Mouse (Mus musculus): ENCODE results near the gene Cryzl2.

Cryzl2 gene

DNA sequence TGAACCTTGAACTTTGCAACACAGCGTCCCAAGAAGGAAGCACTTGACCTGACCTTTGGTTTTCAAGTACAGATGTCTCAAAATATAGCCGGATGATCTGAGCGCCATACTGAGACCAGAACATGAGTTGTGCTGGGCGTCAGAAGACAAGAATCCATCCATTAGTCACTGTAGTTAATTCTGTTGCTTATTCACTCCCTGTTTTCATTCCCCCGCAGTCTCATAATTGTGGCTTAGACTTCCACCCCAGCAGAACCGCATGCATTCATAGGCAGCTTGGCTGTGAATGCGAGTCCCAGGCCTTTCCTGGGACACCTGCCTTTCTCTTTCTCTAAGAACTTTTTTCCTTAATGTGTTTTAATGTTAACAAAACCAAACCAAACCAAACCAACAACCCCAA lies 14.3 kb downstream of the Cryzl2 start:
- no peak for DNase-seq (ENCODE audit: low read depth, low spot score)

DNA sequence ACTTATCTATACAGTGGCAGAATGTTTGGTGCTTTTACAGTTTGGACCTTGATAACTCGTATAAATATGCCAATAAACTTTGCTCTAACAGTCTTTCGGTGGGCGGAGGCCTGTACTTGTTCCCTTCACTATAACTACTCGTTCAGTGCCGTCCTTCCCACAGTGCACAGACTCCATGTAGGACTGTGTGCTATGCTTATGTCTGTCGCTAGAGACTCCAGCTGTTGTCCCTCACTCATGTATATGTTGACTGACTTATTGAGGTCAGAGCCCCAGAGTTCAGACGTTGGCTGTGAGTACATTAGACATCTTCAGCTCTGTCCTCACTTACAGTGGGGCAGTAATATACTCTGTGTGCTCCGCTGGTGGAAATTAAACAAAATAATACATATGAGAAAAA lies 16.5 kb downstream of the Cryzl2 start:
- DNase-seq (ENCODE audit: low read depth, low spot score), result no peak

DNA sequence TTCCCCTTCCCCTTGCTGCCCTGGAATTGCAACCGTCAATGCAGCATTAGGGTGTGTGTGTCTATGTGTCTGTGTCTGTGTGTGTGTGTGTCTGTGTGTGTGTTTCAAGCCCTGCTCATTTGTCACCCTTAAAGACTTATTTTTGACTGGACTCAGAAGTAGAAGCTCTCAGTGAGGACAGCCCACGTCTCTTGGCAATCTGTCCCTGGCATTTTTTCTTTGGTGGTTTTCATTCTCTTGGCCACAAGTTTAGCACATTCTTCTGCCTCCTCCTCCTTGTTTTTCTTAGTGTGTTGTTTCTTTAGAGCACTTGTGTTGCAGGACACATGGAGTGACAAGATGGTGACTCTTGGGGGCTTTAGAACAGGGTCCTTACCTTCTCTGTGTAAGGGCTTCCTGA lies 17.9 kb downstream of the Cryzl2 start:
- no peak for DNase-seq (ENCODE audit: low read depth, low spot score)

DNA sequence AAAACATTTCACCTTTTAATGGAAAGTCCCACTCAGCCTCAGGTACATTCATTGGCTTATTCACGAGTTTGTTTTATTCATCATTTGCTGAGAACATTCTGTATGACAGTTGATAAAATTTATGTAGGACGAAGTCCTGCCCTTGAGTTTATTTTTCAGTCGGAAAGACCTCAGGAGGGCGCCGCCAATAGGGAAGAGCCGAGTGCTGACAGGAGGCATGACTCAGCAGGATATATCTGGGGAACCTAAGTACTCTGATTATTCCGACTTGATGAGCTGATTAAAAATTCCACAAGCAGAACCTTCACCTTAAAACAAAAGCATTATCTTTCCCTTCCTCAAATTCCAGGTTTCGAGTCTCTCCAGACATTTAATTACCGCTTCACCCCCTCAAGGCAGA lies 21.7 kb downstream of the Cryzl2 start:
- DNase-seq (ENCODE audit: low read depth, low spot score), result no peak

DNA sequence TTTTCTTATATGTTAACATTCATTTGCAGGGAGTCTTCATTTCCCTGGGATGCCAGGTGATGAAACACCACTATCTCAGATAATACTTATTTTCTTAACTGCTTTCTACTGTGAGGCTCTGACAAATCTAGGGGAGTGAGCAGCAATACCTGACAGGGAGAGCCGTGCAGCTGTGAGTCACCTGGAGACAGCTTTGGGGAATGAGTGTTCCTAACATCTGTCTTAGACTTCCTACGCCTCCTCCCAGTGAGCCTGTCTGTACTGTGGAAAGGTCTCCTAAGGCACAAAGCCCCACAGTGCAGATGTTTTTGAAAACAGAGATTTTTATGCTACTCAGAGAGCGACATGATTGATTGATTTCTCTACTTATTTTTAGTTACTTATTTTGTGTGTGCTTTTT lies 22.5 kb downstream of the Cryzl2 start:
- no peak for DNase-seq (ENCODE audit: low read depth, low spot score)

DNA sequence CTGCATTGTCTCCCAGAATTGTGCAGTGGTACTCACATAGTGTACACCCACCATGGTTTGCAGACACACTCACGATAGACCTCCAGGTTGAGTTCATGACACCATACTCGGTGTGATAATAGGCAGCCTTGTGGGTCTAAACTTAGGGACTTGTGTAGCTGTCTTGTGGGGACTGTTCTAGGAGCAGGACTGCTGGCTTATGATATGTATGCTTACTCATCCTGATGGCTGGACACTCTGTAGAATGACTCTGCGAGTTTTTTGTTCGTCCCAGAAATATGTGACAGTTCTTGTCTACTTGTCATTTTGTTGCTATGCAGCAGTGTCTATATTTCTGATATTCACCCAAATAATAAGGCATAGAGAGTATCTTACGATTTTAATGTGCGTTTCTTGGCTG lies 23.3 kb downstream of the Cryzl2 start:
- no peak for DNase-seq (ENCODE audit: low read depth, low spot score)

DNA sequence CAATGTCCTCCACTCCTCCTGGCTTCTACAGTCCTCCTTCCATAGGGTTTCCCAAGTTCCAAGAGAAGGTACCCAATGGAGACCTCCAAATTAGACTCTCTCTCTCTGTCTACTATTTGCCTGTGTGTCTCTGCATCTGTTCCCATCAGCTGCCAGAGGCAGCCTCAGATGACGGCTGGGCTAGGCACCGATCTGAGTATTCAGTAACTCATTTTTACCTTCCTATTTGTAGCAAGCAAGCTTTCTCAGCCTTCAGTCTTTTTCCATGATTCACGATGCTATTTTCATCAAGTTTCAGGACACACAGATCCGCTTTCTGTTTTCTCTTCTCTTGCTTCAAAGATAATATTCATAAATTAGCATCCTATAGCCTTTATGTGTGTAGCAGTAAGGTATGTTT lies 25.8 kb downstream of the Cryzl2 start:
- DNase-seq (ENCODE audit: low read depth, low spot score), result no peak

DNA sequence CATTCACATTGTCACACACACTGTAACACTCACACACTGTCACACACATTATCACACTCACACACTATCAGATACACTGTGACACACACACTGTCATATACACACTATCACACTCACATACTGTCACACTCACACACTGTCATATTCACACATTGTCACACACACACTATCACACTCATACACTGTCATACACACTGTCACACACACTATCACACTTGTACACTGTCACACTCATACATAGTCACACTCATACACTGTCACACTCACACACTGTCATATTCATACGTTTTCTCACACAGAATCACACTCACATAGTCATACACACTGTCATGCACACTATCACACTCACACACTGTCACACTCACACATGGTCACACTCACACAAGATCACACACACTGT lies 42.3 kb downstream of the Cryzl2 start:
- no peak for DNase-seq (ENCODE audit: low read depth, low spot score)

DNA sequence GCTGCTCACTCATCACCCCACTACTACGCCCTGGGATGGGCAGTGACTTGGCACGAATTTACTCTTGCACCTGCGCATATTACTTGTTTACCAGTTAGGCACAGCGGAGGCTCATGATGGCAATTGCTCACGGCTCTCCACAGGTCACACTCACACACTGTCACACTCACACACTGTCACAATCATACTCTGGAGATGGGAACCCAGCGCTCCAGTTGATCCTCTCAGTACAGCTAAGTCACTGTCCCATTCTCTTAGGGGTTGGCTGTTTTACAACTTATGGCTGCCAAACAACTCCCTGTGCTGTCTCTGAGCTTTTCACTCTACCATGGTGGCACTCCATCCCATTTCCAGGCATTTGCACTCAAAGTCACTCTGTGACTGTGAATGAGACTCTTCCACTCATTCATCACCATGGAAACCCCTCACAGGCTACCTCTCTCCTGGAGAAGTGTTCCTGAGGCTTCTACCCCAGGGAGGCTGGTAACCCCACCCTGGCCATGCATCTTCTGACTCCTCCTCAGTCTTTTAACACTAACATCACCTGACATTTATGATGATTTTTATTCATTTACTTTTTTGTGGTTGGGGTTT lies 43.1 kb downstream of the Cryzl2 start:
- DNase-seq (ENCODE audit: low read depth, low spot score), result no peak

DNA sequence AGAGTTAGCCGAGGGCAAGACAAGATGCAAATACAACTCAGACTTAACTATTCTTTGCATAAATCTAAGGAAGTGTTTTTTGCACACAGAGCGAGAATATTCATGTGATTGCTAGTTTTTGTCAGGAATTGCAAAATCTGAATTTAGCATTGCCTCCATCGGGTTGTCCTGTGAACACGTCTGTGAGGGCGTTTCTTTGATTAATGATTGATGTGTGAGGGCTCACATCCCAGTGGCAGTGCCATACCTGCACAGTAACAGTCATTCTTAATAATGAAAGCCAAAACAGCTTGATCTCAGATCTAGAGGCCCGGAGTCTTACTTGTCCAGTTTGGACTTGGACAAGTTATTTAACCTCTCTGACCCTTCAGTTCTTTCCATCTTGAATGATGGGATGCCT lies 44.7 kb downstream of the Cryzl2 start:
- DNase-seq (ENCODE audit: low read depth, low spot score), result no peak

DNA sequence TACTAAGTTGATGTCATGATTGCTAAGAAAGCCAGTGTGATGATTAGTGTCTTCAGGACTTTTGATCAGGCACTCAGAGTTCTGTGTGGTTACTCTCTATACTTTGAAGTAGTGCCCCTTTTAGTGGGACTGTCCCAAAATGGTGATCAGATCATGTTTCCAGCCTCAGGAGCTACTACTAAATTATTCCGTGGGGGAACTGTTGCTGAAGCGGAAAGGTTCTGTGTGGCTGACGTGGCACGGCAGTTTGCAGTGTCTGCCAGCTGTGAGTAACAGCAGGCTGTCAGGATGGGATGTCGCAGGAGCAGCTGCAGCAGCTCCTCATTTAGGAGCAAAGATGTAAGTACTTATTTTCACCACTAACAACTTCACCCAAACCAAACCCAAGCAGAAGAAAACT lies 48.1 kb downstream of the Cryzl2 start, which contains the start of gene Sec16b:
Sec16b (plus strand) TSS at position 207 of the 400 bp plus-strand sequence.
- DNase-seq (ENCODE audit: low read depth, low spot score), result no peak

DNA sequence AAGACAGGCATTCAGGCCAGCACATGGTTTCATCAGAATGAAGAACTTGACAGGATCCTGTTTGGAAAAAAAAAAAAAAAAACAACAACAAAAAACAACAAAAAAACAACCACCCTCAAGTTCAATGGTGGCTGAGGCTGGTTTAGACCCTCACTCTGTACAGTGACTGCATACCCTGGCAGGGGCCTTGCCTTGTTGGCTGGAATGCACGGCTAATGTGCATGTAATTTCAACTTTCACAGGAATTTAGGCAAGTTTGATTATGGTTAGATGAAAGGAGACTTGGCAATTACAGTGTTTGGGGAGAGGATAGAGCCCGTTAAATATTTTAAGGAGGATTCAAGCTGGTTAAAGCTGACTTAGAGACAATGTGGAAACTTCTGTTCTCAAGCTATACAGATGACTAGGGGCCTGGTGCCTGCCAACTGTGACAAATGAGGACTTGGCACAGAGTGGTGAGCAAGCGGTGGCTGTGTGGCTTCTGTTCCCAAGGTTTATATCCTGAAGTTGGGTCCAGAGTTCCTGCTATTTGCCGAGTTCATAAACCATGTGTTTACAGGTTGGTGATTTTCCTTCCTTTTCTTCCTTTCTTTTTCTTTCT lies 48.7 kb downstream of the Cryzl2 start:
- no peak for DNase-seq (ENCODE audit: low read depth, low spot score)

DNA sequence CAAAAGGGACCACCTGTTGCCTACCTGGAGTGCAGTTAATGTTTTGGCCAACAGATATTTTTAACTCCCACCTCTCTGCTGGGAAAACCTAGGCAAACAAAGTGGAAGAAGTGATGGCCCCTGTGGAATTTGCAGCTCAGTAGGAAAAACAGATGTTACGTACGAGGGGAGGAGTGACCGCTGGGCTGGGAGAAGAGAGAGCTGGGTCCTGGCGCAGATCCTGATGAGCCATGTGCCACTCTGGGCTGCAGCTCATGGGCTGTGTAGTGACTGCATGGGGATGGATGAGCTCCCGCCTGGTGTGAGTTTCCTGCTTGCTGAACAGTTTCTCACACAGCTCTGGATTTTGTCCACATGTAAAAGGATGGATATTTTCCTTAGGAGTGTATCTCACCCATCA lies 49.4 kb downstream of the Cryzl2 start:
- DNase-seq (ENCODE audit: low read depth, low spot score), result no peak

DNA sequence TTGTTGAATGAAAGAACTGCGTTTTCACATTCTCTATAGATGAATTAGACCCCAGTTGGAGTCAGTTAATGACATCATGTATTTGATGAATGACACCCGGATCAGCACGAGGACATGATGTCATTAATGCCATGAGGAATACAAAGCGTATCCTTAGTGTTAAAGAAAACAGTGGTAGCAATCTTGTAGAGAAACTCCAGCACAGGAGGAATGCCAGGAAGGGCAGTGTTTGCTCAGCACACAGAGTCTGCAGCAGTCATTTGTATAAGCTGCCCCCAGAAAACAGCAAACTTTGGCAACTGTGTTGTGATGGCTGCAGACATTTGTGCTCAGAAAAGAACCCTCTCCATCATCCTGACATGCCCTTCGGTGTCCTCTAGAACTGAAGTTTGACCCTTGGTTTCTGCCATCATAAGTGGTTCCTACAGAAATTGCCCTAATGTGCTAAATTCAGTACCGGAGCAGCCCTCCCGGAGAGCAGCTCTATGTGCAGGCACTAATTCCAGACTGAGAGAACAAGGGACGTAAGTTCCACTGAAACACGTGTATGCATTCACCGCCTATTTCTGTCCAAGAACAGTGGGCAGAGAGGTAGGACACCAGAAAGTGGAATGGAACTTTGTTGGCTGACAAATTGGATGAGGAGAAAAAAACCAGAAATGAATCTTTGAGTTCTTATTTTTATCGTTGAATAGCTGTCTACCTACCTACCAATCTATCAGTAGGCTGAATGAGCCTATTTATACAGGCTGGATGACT lies 54.5 kb downstream of the Cryzl2 start:
- no peak for DNase-seq (ENCODE audit: low read depth, low spot score)

DNA sequence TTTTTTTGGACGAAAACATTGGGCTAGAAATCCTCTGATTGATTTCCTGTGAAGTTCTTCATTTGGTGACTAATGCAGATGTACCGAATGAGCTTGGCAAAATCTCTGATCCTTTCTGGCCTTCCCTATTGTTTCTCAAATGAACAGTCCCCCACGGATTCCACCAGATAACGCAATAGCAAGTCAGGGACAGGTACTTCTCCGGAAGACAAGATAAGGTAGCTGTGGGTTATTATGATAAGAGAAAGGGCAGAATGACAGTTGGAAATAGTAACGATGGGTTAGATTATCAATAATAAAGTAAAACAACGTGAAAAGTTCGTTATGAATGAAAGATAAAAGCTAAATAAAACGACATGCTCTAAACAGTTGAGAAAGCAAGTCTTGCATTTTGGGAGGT lies 55.2 kb downstream of the Cryzl2 start:
- DNase-seq (ENCODE audit: low read depth, low spot score), result no peak

DNA sequence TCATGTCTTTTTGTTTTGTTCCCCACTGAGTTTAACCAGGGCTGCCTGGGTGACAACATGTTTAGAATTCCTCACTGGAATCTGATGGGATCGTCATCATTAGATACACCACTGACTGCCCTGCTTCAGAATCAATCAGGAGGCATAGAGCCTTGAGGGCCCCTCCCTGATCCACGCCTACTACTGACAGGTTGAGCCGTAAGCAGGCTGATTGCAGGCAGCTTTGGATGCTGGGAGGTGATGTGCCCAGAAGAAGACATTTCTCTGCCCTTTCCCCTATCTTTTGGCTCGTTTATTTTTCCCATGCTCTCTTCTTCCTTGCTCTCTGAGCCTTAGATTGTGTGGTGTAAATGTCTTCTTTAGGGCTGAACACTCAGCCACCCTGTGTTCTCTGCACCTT lies 55.9 kb downstream of the Cryzl2 start:
- DNase-seq (ENCODE audit: low read depth, low spot score), result no peak

DNA sequence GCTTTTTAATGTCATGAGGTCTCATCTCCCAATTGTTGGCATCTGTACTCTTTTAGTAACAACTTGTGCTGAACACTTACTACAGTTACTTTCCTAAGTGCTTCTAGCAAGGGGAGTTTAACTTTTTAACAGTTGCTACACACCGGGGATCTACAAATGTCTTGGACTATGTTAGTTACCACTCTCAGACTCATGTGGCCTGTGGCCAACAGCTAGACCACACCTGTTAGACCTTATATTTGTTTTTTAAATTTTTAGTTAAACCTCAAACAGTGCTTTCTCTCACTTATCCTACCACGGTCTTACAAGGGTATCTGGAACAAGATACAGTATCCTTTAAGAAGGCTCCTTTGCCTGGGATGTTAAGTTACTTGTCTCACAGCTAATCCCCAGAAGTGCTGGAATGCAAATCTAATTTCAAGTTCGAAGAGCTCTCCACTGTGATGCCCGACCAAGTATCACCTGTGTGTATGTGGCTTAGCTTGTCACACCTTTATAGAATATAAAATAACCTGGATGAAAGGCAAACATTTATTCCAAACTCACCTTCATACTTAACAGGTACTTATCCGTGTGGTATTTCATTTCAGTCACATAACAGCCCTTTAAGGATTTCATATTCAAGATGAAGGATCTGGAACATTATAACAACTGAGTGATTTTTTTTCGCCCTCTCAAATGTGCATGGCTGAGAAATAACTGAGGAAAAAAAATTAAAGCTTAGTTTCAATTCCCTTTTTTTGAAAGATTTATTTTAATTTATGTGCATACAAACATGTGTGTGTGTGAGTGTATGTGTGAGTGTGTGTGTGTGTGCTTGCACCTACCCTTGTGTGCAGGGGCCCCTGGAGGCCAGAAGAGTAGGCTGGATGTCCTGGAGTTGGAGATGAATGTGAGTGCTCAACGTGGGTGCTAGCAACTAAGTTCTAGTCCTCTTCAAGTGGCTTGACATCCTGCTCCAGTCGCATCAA lies 58.7 kb downstream of the Cryzl2 start:
- DNase-seq (ENCODE audit: low read depth, low spot score), result no peak

DNA sequence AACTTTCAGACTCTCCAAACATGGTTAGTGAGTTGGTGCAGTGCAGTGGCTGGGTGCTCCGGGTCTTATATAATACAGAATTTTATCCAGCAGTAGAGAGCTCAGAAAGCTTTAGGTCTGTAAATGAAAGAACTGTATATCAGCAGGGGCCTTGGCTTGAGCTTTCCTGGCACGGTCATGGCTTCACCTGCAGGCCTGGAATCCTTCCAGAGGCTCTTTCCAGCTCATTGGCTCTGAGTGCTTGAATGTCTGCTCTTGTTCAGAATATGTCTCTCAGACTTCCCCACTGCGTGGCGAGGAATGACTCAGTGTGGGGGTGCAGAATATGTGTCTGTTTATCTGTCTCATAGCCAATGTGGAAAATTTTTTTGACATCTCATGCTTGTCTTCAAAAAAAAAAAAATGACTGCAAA lies 59.7 kb downstream of the Cryzl2 start:
- no peak for DNase-seq (ENCODE audit: low read depth, low spot score)

DNA sequence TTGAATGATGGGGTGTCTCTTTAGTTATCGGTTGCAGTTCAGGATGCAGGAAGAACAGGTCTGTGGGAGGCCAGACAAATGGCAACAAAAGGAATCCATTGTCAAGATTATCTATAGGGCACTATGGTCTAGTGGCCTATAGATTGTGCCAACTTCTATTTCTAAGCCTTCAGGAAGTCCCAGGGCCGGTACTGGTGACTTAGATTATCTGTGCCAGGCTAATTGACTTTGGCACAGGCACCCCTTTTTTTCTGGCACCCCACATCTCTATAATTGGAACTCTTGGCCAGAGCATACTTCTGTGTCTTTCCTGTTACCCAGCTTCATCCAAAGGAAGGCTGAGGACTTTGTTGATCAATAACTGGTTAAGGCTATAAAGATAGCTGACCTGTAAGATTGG lies 61.0 kb downstream of the Cryzl2 start:
- no peak for DNase-seq (ENCODE audit: low read depth, low spot score)

DNA sequence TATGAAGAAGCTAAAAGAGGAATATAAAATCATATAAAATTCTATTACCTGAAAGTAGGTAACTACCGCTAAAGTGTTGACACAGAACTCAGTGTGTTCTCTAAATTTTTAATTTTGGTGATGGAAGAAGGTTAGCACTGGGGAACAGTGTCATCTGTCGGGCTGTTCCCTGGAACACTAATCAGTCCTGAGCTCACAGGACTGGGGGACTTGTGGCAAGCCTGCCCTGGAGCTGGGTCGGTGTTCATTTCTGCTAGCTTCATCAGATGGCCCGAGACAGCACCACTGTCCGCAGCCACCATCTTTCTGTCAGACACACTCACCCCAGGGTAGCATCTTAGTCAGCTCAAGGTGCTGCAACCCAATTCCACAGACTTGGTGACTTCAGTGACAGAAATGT lies 63.9 kb downstream of the Cryzl2 start:
- DNase-seq (ENCODE audit: low read depth, low spot score), result no peak

DNA sequence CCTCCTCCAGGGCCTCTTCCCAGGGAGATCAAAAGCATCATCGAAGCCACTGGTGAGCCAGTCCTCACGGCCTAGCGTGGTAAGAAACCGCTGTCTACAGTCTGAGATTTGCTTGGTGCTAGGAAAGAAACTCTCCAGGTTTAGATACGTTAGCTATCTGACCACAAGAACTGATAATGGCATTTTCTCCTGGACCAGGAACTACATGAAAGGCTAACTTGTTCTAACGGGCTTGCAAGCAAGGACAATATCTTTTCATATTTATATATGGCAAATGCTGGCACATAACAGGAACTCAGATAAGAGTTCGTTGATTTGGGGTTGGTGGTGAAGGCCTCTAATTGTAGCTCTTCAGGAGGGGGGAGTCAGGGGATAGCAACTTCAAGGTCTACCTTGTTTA lies 66.4 kb downstream of the Cryzl2 start:
- no peak for DNase-seq (ENCODE audit: low read depth, low spot score)
